Mouse (Mus musculus): ENCODE data around the gene Olfr159.
"Not testable (repeated sequence)": the region's sequence is repeated elsewhere in the genome, so short reads cannot be mapped to it uniquely, and the experiment has no call there.

Olfr159 gene

GRCm38 (mm10) chr4:43770909-43771308, at the start of gene Olfr159:
Gene Olfr159 (minus strand): TSS chr4:43771009.
- DNase-seq (ENCODE audit: low read depth, low spot score), result no peak

GRCm38 (mm10) chr4:43798936-43799335, 28.1 kb upstream of the Olfr159 start:
- DNase-seq (ENCODE audit: low read depth, low spot score), result no peak

- DNase-seq (ENCODE audit: low read depth, low spot score), result not testable (repeated sequence)
These were observed 25.0 kb upstream of the Olfr159 start for GRCm38 (mm10) chr4:43795844-43796243.

GRCm38 (mm10) chr4:43795296-43795695, 24.5 kb upstream of the Olfr159 start:
- no peak for DNase-seq (ENCODE audit: low read depth, low spot score)

- no peak for DNase-seq (ENCODE audit: low read depth, low spot score)
These were observed 1.5 kb upstream of the Olfr159 start for GRCm38 (mm10) chr4:43772304-43772703.

GRCm38 (mm10) chr4:43771626-43772025, 817 bp upstream of the Olfr159 start:
- no peak for DNase-seq (ENCODE audit: low read depth, low spot score)

- no peak for DNase-seq (ENCODE audit: low read depth, low spot score)
These were observed 1.4 kb downstream of the Olfr159 start for GRCm38 (mm10) chr4:43769374-43769773.

GRCm38 (mm10) chr4:43768341-43768740, 2.5 kb downstream of the Olfr159 start:
- no peak for DNase-seq (ENCODE audit: low read depth, low spot score)

GRCm38 (mm10) chr4:43763410-43763809, 7.4 kb downstream of the Olfr159 start:
- peak; percentile 22 for DNase-seq (ENCODE audit: low read depth, low spot score)

GRCm38 (mm10) chr4:43761336-43761735, 9.5 kb downstream of the Olfr159 start:
- DNase-seq (ENCODE audit: low read depth, low spot score), result no peak

- no peak for DNase-seq (ENCODE audit: low read depth, low spot score)
These were observed 10.3 kb downstream of the Olfr159 start for GRCm38 (mm10) chr4:43760460-43760859.

- no peak for DNase-seq (ENCODE audit: low read depth, low spot score)
These were observed 11.0 kb downstream of the Olfr159 start for GRCm38 (mm10) chr4:43759571-43760418.

GRCm38 (mm10) chr4:43757213-43757612, 13.6 kb downstream of the Olfr159 start:
- DNase-seq (ENCODE audit: low read depth, low spot score), result peak; percentile 12

- no peak for DNase-seq (ENCODE audit: low read depth, low spot score)
These were observed 25.6 kb downstream of the Olfr159 start for GRCm38 (mm10) chr4:43745187-43745586.

GRCm38 (mm10) chr4:43743099-43743498, 27.7 kb downstream of the Olfr159 start:
- DNase-seq (ENCODE audit: low read depth, low spot score), result no peak

GRCm38 (mm10) chr4:43742637-43743036, 28.2 kb downstream of the Olfr159 start:
- no peak for DNase-seq (ENCODE audit: low read depth, low spot score)

GRCm38 (mm10) chr4:43741526-43741925, 29.3 kb downstream of the Olfr159 start:
- DNase-seq (ENCODE audit: low read depth, low spot score), result no peak

- DNase-seq (ENCODE audit: low read depth, low spot score), result no peak
These were observed 31.7 kb downstream of the Olfr159 start for GRCm38 (mm10) chr4:43738989-43739674.

- DNase-seq (ENCODE audit: low read depth, low spot score), result no peak
These were observed 33.7 kb downstream of the Olfr159 start for GRCm38 (mm10) chr4:43737144-43737543.

- DNase-seq (ENCODE audit: low read depth, low spot score), result no peak
These were observed 37.6 kb downstream of the Olfr159 start for GRCm38 (mm10) chr4:43733186-43733585.

GRCm38 (mm10) chr4:43732171-43732570, 38.6 kb downstream of the Olfr159 start:
- DNase-seq (ENCODE audit: low read depth, low spot score), result no peak

GRCm38 (mm10) chr4:43730750-43731297, 40.0 kb downstream of the Olfr159 start:
- no peak for DNase-seq (ENCODE audit: low read depth, low spot score)

Data from telencephalon, adult 2 months (tissue).